Mouse (Mus musculus): ENCODE measurements at regions not wholly inside any gene's neighbourhood (a gene's known extent, or its start where the extent isn't known, plus 50 kb on each side); places are given as distances from the start of the nearest gene placed in this dataset.
"Not testable (repeated sequence)": the region's sequence is repeated elsewhere in the genome, so short reads cannot be mapped to it uniquely, and the experiment has no call there.

GRCm38 (mm10) chr6:114555186-114555585 lies 87.7 kb upstream of the Atg7 start:
- not testable (repeated sequence) for TF ChIP-seq POLR2A (IDR thresholded peaks at IDR 0.05; ENCODE audit: low read depth, low read length); CTCF (conservative IDR thresholded peaks at IDR 0.05; ENCODE audit: insufficient read depth, insufficient read length, low read depth, low read length)
